Mouse (Mus musculus): ENCODE results near the gene Pcdh15.

Gene Pcdh15

GRCm38 (mm10) chr10:73384003-73384402 is 284.9 kb downstream of the Pcdh15 start:
- DNase-seq = no peak

DNA sequence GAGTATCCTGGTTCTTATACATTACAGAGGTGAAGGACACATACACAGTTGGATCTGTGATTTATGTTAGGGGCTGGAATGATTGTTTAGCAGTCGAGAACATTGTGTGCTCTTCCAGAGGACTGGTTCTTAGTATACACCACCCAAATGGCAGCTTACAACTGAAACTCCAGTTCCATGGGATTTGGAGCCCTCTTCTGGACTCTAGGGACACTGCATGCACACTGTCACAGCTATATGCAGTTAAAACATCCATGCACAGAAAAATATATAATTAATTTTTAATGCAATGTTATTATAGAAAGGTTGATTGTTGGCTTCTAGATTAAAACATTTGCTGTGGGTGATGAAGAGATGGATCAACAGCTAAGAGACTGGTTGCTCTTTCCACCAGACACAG is 301.3 kb downstream of the Pcdh15 start:
- no peak for DNase-seq

GRCm38 (mm10) chr10:73425408-73425807 is 326.3 kb downstream of the Pcdh15 start:
- DNase-seq = no peak

- DNase-seq = no peak
Measured at GRCm38 (mm10) chr10:73431345-73431744, 332.2 kb downstream of the Pcdh15 start.

- no peak for DNase-seq
Measured at GRCm38 (mm10) chr10:73484082-73484481, 384.9 kb downstream of the Pcdh15 start.

DNA sequence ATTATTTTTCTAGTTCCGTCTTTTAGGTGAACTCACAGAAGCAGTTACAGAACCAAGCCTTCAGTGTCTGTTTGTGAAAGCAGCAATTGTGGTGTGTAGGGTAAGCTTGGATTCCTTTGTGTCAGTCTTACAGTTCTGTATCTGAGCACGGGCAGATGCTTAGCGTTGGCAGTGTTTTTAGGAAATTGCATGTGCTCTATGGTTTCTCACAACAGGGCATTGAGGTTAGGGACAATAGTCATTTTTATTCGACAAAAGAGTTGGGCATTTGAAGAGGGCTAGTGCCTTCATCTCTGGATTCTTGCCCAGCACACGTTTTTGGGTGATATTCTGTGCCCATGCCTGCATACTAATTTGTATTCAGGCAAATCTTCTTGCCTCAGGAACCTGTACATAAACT is 392.5 kb downstream of the Pcdh15 start:
- DNase-seq = no peak

DNA sequence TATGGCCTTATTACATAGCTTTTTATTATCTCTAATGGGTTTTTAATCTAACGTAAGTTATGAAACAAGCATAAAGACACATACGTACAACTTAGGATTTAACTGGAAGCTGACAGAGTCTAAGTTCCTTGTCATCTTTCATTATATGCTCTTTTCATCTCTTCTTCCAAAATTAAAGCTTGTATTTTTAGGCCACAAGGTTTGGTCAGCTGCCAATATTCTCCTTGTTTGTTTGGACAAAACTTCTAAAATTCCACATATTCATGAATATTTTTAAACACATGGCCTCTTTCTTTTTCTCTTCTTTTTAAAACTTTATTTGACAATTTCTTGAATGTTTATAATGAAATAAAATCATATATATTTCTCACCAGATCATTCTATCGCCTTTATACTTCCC is 415.7 kb downstream of the Pcdh15 start:
- DNase-seq = no peak

DNA sequence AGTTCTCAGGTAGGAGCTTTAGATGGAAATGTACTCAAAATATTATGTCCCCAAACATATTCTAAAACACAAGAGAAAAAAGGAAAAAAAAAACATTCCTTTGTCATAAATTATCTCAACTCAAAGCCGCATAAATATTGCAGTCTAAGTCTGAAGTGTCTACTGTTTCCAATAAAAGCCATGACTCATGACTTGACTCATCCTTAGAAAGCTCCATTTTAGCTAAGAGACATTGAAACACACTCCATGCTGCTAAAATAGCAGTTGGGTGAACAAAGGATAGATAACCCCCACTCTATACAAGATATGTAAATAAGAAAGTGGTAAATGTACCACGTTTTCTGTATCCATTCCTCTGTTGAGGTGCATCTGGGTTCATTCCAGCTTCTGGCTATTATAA is 416.6 kb downstream of the Pcdh15 start:
- no peak for DNase-seq

GRCm38 (mm10) chr10:73519438-73519837 is 420.3 kb downstream of the Pcdh15 start:
- DNase-seq = no peak

GRCm38 (mm10) chr10:73552831-73553230 is 453.7 kb downstream of the Pcdh15 start:
- no peak for DNase-seq

DNA sequence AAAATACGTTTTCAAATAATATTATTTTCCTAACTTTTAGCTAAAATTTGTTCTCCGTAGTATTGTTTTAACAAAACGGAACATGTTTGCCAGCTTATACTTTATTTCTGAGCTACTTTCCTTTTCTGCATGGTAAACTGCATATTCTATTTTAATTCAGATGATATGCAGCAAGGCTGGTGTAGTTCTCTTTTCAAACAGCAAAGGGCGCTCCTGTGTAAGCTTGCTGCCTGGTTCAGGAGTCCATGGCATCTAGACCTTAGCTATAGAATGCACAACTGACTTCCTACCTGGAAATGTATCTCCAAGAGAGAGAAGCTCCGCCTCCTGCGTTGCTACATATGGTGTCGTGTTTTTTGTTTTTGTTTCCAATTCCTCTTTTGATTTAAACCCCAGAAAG is 465.1 kb downstream of the Pcdh15 start:
- no peak for DNase-seq

DNA sequence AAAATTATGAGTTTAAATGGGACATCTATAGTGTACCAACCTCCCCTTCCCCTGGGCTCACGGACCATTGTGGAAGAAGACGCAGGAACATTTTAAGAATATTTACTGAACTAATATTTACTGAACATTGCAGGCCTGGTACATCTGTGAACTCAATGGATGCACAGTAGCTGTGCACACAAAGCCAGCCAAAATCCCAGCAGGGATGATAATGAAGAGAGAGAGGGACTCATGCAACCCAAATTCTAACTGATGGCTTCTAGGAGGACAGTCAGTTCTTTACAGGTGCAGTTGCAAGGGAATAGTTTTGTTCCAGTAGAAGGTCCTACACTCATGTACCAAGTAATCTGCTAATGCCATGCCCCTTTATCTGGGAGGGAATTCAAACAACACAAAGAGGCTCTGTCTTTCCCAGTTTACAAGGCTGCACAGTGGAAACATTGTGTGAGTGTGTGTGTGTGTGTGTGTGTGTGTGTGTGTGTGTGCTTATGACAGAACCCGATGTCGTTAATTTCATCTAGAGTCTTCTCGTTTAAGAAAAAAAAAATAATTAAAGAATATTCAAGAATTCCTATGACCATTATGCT is 475.7 kb downstream of the Pcdh15 start:
- DNase-seq = no peak

GRCm38 (mm10) chr10:73667501-73667900 is 568.4 kb downstream of the Pcdh15 start:
- no peak for DNase-seq

DNA sequence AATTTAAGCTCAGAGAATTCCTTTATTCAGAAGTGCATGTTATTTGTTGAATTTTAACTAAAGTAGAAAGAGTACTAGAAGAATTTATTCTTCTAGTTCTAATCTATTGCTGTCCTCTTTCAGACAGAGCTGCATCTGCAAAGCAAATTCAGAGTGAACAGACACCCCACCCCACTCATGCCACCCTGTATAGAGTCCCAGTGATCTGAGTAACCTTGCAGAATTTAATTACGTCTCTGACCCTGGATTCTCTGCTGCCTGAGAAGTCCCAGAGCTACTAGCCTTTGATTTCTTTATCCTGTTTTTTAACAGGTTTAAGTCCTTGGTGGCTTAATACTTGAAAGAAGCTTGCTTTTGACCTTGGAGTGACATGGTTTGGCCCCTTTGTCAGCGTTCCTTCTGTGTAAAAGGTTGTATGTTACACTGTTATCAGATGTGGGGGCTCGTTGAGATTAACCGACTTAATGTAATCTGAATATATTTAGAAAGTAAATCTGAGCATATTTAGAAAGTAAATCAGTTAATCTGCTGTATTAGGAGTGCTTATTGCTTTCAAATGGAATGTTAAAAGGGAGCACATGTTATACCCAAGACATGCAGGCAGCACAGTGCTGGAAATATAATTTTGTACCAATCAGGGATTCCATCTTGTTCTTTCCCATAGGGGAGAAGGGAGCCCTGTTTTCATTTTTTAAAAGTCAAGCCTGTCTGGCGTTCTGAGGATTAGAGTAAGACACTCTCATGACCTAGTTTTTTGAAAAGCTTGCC is 601.6 kb downstream of the Pcdh15 start:
- no peak for DNase-seq

DNA sequence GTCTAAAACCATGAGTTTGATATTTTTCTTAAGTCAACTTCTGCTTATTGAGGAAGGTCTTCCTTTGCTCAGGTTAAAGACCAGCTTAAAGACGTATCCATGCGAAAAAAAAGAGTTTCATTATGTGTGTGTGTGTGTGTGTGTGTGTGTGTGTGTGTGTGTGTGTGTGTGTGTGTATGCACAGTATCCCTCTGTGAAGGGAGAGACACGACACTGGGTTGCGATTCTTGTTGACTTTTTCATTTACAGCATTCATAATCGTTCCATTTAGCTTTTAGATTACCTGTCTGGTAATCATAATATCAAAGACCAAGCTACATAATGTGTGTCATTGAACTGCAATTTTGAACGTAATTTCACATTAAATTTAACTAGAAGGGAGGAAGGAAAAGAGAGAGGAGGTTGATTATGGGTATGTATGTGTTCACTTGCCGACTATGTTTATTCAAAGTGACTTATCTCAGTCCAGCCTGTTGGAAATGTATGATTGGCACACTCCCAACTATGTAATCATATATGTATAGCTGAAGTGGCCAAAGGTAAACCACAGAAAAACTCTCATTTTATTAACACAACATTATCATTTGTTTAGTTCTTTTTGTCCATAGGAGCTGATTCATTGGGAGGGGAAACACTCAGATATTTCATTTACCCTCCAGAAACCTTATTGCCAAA is 626.6 kb downstream of the Pcdh15 start:
- no peak for DNase-seq

GRCm38 (mm10) chr10:73733246-73733645 is 634.1 kb downstream of the Pcdh15 start:
- DNase-seq = no peak

DNA sequence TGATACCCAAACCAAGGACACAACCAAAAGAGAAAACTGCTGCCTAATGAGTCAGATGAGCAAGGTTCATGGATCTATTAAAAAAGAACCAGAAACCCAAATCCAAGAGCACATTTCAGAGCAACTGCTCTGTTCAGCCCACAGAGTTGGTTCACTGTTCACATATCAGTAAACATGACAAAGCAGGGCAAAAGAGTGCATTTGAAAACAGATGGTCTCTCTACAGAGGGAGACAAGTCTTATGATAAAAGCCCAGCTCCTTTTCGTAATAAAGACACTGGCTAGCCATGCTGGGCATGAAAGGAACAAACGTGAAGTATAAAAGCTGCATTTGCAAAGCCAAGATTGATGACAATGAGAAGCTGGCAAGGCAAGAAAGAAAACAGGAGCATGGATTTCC is 649.9 kb downstream of the Pcdh15 start:
- DNase-seq = no peak

GRCm38 (mm10) chr10:73753876-73754275 is 654.7 kb downstream of the Pcdh15 start:
- no peak for DNase-seq

- DNase-seq = no peak
Measured at GRCm38 (mm10) chr10:73782945-73783344, 683.8 kb downstream of the Pcdh15 start.

DNA sequence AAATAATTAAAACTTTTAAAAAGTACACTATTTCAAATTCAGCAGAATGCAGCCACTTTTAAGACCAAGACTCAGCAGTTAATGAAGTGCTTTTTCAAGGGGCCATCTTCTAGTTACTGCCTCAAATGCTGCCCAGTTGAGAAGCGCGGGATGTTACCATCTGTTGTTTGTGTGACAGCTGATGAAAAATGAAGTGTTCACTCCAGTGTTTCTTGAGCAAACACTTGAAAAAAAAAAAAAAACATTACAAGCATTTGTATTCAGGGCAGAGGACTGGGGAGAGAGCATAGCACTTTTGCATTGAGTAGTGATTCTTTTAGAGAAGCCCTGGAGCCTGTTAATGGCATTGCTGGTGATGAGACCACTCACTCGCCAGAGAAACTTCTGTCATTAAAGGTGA is 689.0 kb downstream of the Pcdh15 start:
- no peak for DNase-seq

GRCm38 (mm10) chr10:73805069-73805468 is 705.9 kb downstream of the Pcdh15 start:
- no peak for DNase-seq

GRCm38 (mm10) chr10:73812311-73812710 is 713.2 kb downstream of the Pcdh15 start:
- DNase-seq = no peak

DNA sequence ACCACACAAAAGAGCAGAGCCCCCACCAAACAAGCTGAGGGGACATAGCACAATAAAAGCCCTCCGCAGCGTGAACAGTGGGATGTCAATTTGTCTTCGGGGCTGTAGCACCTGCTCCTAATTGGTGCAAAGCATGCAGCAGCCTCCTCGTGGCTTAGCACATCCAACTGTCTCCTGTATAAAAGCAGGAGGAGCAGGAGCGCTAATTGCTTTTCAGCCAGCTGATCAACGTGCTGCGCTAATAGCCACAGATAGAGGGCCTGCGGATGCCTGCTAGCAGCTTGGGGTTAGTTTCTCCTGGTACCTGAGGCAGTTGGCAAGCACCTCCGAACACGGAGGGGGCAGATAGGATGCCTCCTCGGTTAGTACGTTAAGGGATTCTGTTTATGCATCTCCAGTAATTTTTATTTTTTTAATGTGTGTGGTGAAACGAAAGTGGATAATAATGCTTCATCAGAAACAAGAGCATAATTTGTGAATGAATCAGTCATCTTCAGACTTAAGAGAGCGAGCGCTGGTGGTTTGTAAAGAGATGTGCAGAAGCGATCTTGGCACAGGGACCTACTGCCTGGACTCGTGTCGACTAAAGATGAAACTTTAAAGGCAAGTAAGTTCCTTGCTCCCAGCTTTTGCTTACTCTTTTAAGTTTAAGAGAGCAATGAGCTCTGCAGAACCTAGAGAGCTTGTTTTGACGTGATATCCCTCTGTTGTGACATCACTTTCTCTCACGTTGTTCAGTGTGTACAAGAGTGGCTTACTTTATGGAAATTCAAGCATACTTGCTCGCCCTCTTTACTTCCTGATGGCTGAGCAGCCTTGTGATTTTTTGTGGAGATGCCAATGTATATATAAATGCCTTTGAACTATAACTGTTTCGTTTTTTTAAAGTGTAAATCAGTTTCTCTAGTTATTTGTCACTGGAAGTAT is 722.8 kb downstream of the Pcdh15 start:
- DNase-seq = no peak

Measured in thymus, adult 18-20 months (tissue).